Mouse (Mus musculus) lung, postnatal 0 days (tissue): ENCODE data around the gene Ddx6. TPM values are rescaled to one million over a fixed set of nuclear protein-coding genes. Genes with fewer than 3 reads are reported as not detected.
A peak's percentile ranks its signal among the peaks of the same experiment; 100 is the strongest.

ENCODE experiments used
- ATAC-seq: fragments of 200-750 bp; cut with Nextera tagmentation; 2 replicates; pipeline ENCODE4 v1.8.0; 2017; ENCODE audit warnings: moderate library complexity
- DNase-seq: peaks from one replicate; pipeline ENCODE4 v3.0.0-alpha.2; 2016; ENCODE audit warnings: low spot score
- H3K27ac ChIP-seq: fragments of 300-500 bp; sonication (generic); 2 replicates; pipeline ENCODE4 v1.5.1; 2014; ENCODE audit warnings: antibody characterized with exemption, mild to moderate bottlenecking, low read length, mixed read lengths
- H3K27me3 ChIP-seq: fragments of 300-500 bp; sonication (generic); replicated peaks from 2 replicates; pipeline ENCODE4 v1.6.1; 2014; ENCODE audit warnings: low read length, mixed read lengths; ENCODE audit not compliant: insufficient read depth
- H3K36me3 ChIP-seq: fragments of 300-500 bp; sonication (generic); 2 replicates; pipeline ENCODE4 v1.6.1; 2014; ENCODE audit warnings: low read length, mixed read lengths; ENCODE audit not compliant: insufficient read depth
- H3K4me1 ChIP-seq: fragments of 300-500 bp; sonication (generic); 2 replicates; pipeline ENCODE4 v1.6.1; 2014; ENCODE audit warnings: antibody characterized with exemption, low read depth, low read length, mixed read lengths; ENCODE audit not compliant: insufficient read depth
- H3K4me2 ChIP-seq: fragments of 300-500 bp; sonication (generic); replicated peaks from 2 replicates; pipeline ENCODE4 v1.6.1; 2014; ENCODE audit warnings: low read depth, mild to moderate bottlenecking, low read length, moderate library complexity, mixed read lengths
- H3K4me3 ChIP-seq: fragments of 300-500 bp; sonication (generic); 2 replicates; pipeline ENCODE4 v1.5.1; 2014; ENCODE audit warnings: low read depth, low read length
- H3K9ac ChIP-seq: fragments of 300-500 bp; sonication (generic); replicated peaks from 2 replicates; pipeline ENCODE4 v1.6.1; 2014; ENCODE audit warnings: low read depth, mild to moderate bottlenecking
- H3K9me3 ChIP-seq: fragments of 300-500 bp; sonication (generic); 2 replicates; pipeline ENCODE4 v1.6.1; 2016; ENCODE audit warnings: low read length, mixed read lengths
- CTCF ChIP-seq: IDR thresholded peaks from 2 replicates; pipeline ENCODE4 v1.5.1; 2016; ENCODE audit warnings: antibody characterized with exemption, mild to moderate bottlenecking
- EP300 ChIP-seq: IDR thresholded peaks from 2 replicates; pipeline ENCODE4 v1.6.1; 2016; ENCODE audit warnings: antibody characterized with exemption, mild to moderate bottlenecking, control low read depth
- WGBS: fragments of 180-500 bp; shearing (Covaris S2); extraction: QIAGEN DNeasy Blood & Tissue Kit; methylation state at CpG from one replicate; pipeline ENCODE4 v1.1.7; 2014; 5-methylcytosine and 5-hydroxymethylcytosine counted together
- polyA plus RNA-seq: library from polyadenylated mRNA; unstranded; fragments of >200 nt; fragmentation: Nextera tagmentation; extraction: Ambion mirVana; gene quantifications from 2 replicates; pipeline ENCODE4 v1.2.1, GENCODE M21; 2015

Ddx6 gene
- polyA plus RNA-seq, 1 experiment from 2014 or later = 13.9 TPM

DNA sequence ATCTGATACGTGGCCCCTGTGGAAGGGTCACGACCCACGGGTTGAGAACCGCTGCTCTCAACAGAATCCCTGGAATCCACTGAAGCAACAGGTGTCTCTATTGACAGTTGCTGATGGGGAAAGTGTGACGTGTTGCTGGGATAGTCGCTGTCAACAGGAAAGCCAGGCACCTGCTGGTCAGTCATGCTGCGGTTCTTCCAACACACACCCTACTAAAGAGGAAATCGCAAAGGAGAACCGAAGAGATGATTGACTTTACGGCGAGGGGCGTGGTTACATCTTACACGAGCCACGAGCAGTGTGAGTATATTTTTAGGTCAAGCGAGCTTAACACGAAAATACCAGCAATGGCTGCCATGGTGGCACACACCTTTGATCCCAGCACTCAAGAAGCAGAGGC, 22.3 kb upstream of the Ddx6 start:
- H3K9ac ChIP-seq = no peak overlapping the region
- H3K4me3 ChIP-seq = no peak overlapping the region
- 77% methylated on average over 16 of the region's 16 CpGs for WGBS
- H3K4me1 ChIP-seq = no peaks in the 10 kb centered on the region
- H3K27ac ChIP-seq = no peak overlapping the region
- no peaks in the 10 kb centered on the region for H3K9me3 ChIP-seq
- no peaks in the 10 kb centered on the region for H3K36me3 ChIP-seq
- TF ChIP-seq CTCF (no peak), EP300 (no peak)
- H3K4me2 ChIP-seq = no peak overlapping the region
- DNase-seq = peak; percentile 34
- no peak for ATAC-seq
- H3K27me3 ChIP-seq = no peaks in the 10 kb centered on the region

DNA sequence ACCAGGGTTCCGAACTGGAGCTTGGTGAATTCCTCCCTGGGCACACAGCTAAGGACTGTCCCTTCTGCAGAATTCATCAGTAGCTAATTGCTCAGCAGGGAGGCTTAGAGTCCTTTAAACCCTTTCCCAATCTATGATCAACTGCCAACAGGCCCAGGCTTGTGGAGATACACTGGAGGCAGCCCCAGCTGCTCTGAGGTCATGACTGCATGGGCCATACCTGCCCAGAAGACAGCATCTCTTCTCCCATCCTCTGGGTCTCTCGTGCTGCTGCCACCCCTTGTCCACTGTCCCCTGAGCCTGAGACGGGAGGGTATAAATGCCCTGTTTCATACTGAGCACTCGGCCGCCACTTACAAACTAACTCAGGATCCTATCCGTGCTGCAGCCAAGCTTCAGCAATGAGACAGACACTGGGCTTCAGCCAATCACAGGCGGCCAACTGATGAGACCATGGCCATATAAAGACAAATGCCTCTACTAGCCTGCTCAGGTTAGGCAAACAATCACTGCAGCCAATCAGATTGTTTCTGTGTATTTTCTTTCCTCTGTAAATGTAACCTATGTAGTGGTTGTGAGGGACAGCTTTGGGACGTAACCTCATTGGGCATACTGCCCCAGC, 17.9 kb upstream of the Ddx6 start:
- H3K4me3 ChIP-seq = no peak overlapping the region
- H3K4me1 ChIP-seq = no peaks in the 10 kb centered on the region
- DNase-seq (no peak), ATAC-seq (0 out of 2 replicates have a peak, but pooled peaks have one; percentile 17)
- no peaks in the 10 kb centered on the region for H3K36me3 ChIP-seq
- 61% methylated on average over 8 of the region's 8 CpGs for WGBS
- no peaks in the 10 kb centered on the region for H3K27me3 ChIP-seq
- no peak overlapping the region for H3K9ac ChIP-seq
- no peaks in the 10 kb centered on the region for H3K9me3 ChIP-seq
- TF ChIP-seq EP300 (no peak), CTCF (no peak)
- no peak overlapping the region for H3K4me2 ChIP-seq
- H3K27ac ChIP-seq = no peak overlapping the region

DNA sequence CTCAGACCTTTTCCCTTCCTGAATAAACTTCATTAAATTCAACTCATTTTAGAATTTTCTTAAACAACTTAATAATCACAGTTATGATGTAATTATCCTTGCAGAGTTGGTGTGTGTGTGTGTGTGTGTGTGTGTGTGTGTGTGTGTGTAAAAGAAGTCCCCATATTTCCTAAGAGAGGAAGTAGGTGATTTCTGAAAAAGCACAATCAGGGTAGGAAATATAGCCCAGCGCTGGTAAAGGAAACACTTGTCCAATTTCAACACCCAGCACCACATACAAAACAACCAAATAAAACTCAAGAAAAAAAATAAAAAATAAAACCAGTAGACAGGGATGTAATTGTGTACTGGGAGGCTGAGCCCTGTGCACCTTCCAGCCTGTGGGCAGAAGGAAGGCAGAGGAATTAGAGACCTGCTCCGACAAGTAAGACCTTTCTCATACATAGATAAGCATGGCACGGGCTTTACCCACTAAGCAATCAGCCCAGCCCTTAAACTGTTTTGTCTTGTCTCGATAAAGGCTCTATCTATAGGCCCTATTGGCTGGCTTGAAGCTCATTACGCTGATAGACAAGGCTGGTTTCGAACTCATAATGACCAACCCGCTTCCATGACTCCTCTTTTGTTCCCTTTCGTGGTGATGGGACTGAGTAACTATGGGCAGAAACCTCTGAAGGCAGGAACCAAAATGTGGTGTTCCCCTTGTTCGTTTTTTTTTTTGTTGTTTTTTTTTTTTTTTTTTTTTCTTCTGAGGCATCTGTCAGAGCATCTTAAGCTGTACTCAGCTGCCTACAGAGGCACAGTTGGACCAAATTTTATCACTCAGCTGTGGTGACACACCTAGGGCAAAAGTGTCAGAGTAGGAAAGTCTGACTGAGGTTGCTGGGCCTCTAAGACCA, 17.2 kb upstream of the Ddx6 start:
- no peak for TF ChIP-seq EP300
- TF ChIP-seq CTCF = no peak
- WGBS = 77% methylated on average over 9 of the region's 9 CpGs

DNA sequence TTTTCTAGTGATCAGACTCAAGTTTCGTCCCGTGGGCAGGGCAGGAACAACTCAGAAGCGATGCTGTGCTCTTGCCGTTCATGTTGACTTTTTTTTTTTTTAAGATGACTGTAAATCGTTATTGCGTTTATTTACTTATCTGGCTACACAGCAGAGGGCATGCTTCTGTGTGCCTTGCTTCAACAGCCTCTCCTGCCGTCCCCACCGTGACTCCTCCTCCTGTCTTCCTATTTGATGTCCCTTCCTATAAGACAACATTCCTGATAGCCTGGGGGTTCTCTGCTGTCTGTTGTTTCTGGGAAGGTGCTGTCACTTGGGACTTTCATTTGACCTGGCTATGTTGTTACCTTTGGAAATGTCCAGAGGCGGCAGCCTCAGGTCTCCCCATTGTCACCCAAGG, 16.1 kb upstream of the Ddx6 start:
- H3K27ac ChIP-seq = no peak overlapping the region

More for the DNA sequence above, 17.2 kb upstream of the Ddx6 start:
- ATAC-seq = no peak
- no peaks in the 10 kb centered on the region for H3K4me1 ChIP-seq
- H3K4me3 ChIP-seq = no peak overlapping the region
- no peak overlapping the region for H3K27ac ChIP-seq
- no peaks in the 10 kb centered on the region for H3K9me3 ChIP-seq
- DNase-seq = no peak
- no peaks in the 10 kb centered on the region for H3K36me3 ChIP-seq
- no peaks in the 10 kb centered on the region for H3K27me3 ChIP-seq
- H3K4me2 ChIP-seq = no peak overlapping the region
- H3K9ac ChIP-seq = no peak overlapping the region

DNA sequence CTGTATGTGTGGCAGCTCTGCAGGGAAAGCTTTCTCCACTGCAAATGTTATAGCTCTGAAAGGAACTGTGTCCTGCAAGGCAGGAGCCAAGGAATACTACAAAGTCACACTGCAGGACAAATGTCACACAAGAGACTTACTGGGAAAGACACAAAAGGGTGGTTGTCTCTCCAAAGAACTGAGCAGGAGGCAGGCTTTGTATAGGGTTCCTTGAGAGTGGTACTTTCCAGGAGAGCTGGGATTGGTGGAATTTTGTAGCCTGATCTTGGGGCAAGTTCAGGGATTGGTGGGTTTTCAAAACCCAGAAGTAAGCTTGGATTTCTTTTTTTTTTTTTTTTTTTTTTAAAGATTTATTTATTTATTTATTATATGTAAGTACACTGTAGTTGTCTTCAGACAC, 15.6 kb upstream of the Ddx6 start:
- Histone ChIP-seq H3K4me3 (no peak overlapping the region), H3K27me3 (no peaks in the 10 kb centered on the region), H3K4me2 (no peak overlapping the region), H3K4me1 (no peaks in the 10 kb centered on the region), H3K9ac (no peak overlapping the region), H3K9me3 (no peaks in the 10 kb centered on the region), H3K27ac (no peak overlapping the region), H3K36me3 (no peaks in the 10 kb centered on the region)
- ATAC-seq = no peak
- no peak for TF ChIP-seq CTCF
- TF ChIP-seq EP300 = no peak
- no peak for DNase-seq

More for the DNA sequence above, 16.1 kb upstream of the Ddx6 start:
- WGBS = 34% methylated on average over 9 of the region's 9 CpGs
- Histone ChIP-seq H3K9me3 (no peaks in the 10 kb centered on the region), H3K4me1 (no peaks in the 10 kb centered on the region), H3K27me3 (no peaks in the 10 kb centered on the region), H3K4me3 (no peak overlapping the region), H3K9ac (no peak overlapping the region), H3K36me3 (no peaks in the 10 kb centered on the region), H3K4me2 (no peak overlapping the region)
- ATAC-seq (no peak), DNase-seq (no peak)
- TF ChIP-seq EP300 (no peak), CTCF (no peak)

DNA sequence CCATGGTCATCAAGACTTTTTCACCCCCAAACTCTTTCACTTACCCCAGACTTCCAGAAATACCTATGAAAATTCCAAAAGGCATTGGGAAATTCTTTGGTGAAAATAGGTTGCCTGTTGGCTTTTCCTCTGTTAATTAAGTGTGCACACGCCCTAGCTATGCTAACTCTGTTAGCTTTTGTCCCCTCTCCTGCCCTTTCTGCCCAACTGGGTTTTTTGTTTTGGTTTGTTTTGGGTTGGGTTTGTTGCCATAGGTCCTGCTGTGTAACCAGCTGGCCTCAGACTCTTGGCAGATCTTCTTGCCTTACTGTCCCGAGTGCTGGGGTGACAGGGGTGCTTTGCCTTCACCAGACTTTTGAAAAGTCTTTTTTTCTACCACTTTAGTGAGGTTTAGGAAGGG, 13.7 kb upstream of the Ddx6 start:
- 18% methylated on average over 2 of the region's 2 CpGs for WGBS
- no peak; the same call in 1 of the 2 replicates for ATAC-seq
- Histone ChIP-seq H3K9me3 (no peaks in the 10 kb centered on the region), H3K9ac (no peak overlapping the region), H3K4me1 (no peaks in the 10 kb centered on the region), H3K27me3 (no peaks in the 10 kb centered on the region), H3K27ac (no peak overlapping the region), H3K36me3 (no peaks in the 10 kb centered on the region), H3K4me3 (no peak overlapping the region), H3K4me2 (no peak overlapping the region)
- TF ChIP-seq CTCF = no peak
- TF ChIP-seq EP300 = no peak
- peak; percentile 21 for DNase-seq
